ENCODE assay signal across 9 mouse cellular contexts in genomic region chr13:96175591-96176212, GRCm38 (mm10). TPM values are rescaled to one million over a fixed set of nuclear protein-coding genes. Genes with fewer than 3 reads are reported as not detected.
DNase-seq lines count a peak whose midpoint lies in the region; ATAC-seq and TF ChIP-seq lines count a peak whose summit lies in the region.
"Had no signal": no experiment of that assay in that cellular context is flagged by ENCODE, and none has a peak within 500 bp of the region (broad histone marks: within the 10 kb centered on the region; RNA-seq: fewer than 3 reads in every experiment).

No protein-coding gene starts in this region.

- ATAC-seq in forebrain, embryonic 12.5 days (ENCODE audit: low FRiP score) = peak; percentile 67; the same call in 1 of the 2 replicates
- no peak for ATAC-seq in forebrain, embryonic 11.5 days (replicated peaks; ENCODE audit: low FRiP score)

- H3K9ac ChIP-seq in forebrain, embryonic 12.5 days = no peak overlapping the region
- no peak overlapping the region for H3K9ac ChIP-seq in forebrain, embryonic 11.5 days (ENCODE audit: low read length)
- H3K9ac ChIP-seq: lung, embryonic 15.5 days had no signal

- H3K27me3 ChIP-seq in forebrain, embryonic 12.5 days = no peaks in the 10 kb centered on the region
- no peaks in the 10 kb centered on the region for H3K27me3 ChIP-seq in forebrain, embryonic 11.5 days (ENCODE audit: control insufficient read depth, insufficient read depth, low read length)
- no peaks in the 10 kb centered on the region for H3K27me3 ChIP-seq in cerebellum, adult 2 months (ENCODE audit: control insufficient read depth, insufficient read depth, low read length)
- H3K27me3 ChIP-seq: lung, embryonic 15.5 days had no signal

- TF ChIP-seq POLR2A in cerebellum, adult 2 months (IDR thresholded peaks at IDR 0.05; ENCODE audit: borderline replicate concordance, insufficient read depth, low read length) = no peak

- H3K36me3 ChIP-seq in forebrain, embryonic 12.5 days (replicated peaks) = no peaks in the 10 kb centered on the region
- H3K36me3 ChIP-seq in forebrain, embryonic 11.5 days (ENCODE audit: control insufficient read depth, insufficient read depth, low read length) = no peaks in the 10 kb centered on the region
- H3K36me3 ChIP-seq: lung, embryonic 15.5 days had no signal

- H3K4me2 ChIP-seq in forebrain, embryonic 12.5 days = no peak overlapping the region
- H3K4me2 ChIP-seq in forebrain, embryonic 11.5 days (ENCODE audit: low read depth, low read length, severe bottlenecking) = no peak overlapping the region
- H3K4me2 ChIP-seq: lung, embryonic 15.5 days had no signal

- 62% methylated on average over 8 of the region's 8 CpGs for whole genome bisulfite sequencing in forebrain, embryonic 12.5 days
- 85% methylated on average over 8 of the region's 8 CpGs for WGBS in forebrain, embryonic 11.5 days
- WGBS in cerebellum, adult 2 months = 4% methylated on average over 8 of the region's 8 CpGs

- H3K9me3 ChIP-seq in forebrain, embryonic 12.5 days = no peaks in the 10 kb centered on the region
- no peaks in the 10 kb centered on the region for H3K9me3 ChIP-seq in forebrain, embryonic 11.5 days (ENCODE audit: control insufficient read depth, low read length)
- H3K9me3 ChIP-seq: lung, embryonic 15.5 days had no signal

- H3K27ac ChIP-seq in forebrain, embryonic 12.5 days = no peak overlapping the region
- no peak overlapping the region for H3K27ac ChIP-seq in forebrain, embryonic 11.5 days (ENCODE audit: low read depth, low read length)
- no peak overlapping the region for H3K27ac ChIP-seq in cerebellum, adult 2 months (ENCODE audit: insufficient read depth, low read length)
- H3K27ac ChIP-seq: lung, embryonic 15.5 days had no signal

- H3K4me1 ChIP-seq in forebrain, embryonic 12.5 days = no peaks in the 10 kb centered on the region
- no peaks in the 10 kb centered on the region for H3K4me1 ChIP-seq in forebrain, embryonic 11.5 days (replicated peaks; ENCODE audit: control insufficient read depth, insufficient read depth, low read length)
- H3K4me1 ChIP-seq in cerebellum, adult 2 months (ENCODE audit: control insufficient read depth, insufficient read depth, low read length) = peaks cover 6% of the 10 kb centered on the region; the same call in 1 of the 2 replicates
- H3K4me1 ChIP-seq: lung, embryonic 15.5 days had no signal

- no peak for TF ChIP-seq CTCF in cerebellum, adult 2 months (IDR thresholded peaks at IDR 0.05; ENCODE audit: borderline replicate concordance, insufficient read depth, low read depth, low read length)

- intact Hi-C loops in gastrocnemius, postnatal 36 days (cut with DNase I) = no loop called here

- H3K4me3 ChIP-seq in forebrain, embryonic 12.5 days (replicated peaks) = no peak overlapping the region
- H3K4me3 ChIP-seq in forebrain, embryonic 11.5 days (ENCODE audit: low read depth, low read length) = no peak overlapping the region
- peak overlapping the region; percentile 16 for H3K4me3 ChIP-seq in cerebellum, adult 2 months (replicated peaks; ENCODE audit: insufficient read depth, low read depth, low read length)
- H3K4me3 ChIP-seq: lung, embryonic 15.5 days had no signal

- no peak for DNase-seq in forebrain, embryonic 11.5 days (ENCODE audit: low spot score)
- peak; percentile 92 to 97 for DNase-seq in cerebellum, adult 2 months
- DNase-seq in gastrocnemius, postnatal 36 days = peak; percentile 17 to 20
- peak; percentile 47 for DNase-seq in layer of hippocampus, adult 9-10 months (ENCODE audit: low spot score)
- peak; percentile 77 to 81 for DNase-seq in right cerebral cortex, postnatal 10 days (ENCODE audit: low spot score in 2 of 2)
- no peak for DNase-seq in spleen, adult 18-20 months
- DNase-seq in adrenal gland, postnatal 4 days (ENCODE audit: low spot score in 2 of 2) = no peak

RNA-seq across cellular contexts. Expression of gene Sv2c, which starts 43.3 kb away (rescaled TPM):
- 0.86 and 1.4 TPM in 2 replicates for polyA plus RNA-seq in forebrain, embryonic 12.5 days (2016; fragmentation: Nextera tagmentation; extraction: Ambion mirVana)
- 0.86 and 1.2 TPM in 2 replicates for polyA plus RNA-seq in forebrain, embryonic 11.5 days (2014; fragmentation: Nextera tagmentation; extraction: Ambion mirVana)
- polyA plus RNA-seq in cerebellum, adult 2 months (2012; rRNA removed) = 44.9 and 47.3 TPM in 2 replicates
- total RNA-seq in gastrocnemius, postnatal 36 days (2021) = under 1 TPM; 0.18 to 0.32 TPM
- total RNA-seq in adrenal gland, postnatal 4 days (2021) = 10 to 100 TPM in 1 of 2 experiments, 1 to 10 TPM in 1; 9.0 to 16.2 TPM

Comparison
In these comparisons a context has a peak if more than half of its experiments do, and no peak if none do; other contexts are left out.
1. DNase-seq: peak in cerebellum, adult 2 months (2 of 2), gastrocnemius, postnatal 36 days (2 of 2), layer of hippocampus, adult 9-10 months (single experiment) and right cerebral cortex, postnatal 10 days (2 of 2); none in forebrain, embryonic 11.5 days (single experiment), spleen, adult 18-20 months (0 of 2) and adrenal gland, postnatal 4 days (0 of 2).
2. RNA of gene Sv2c, which starts 43.3 kb away (polyA plus RNA-seq): 44.9 to 47.3 TPM in cerebellum, adult 2 months; 0.86 to 1.4 TPM in forebrain, embryonic 12.5 days and 0.86 to 1.2 TPM in forebrain, embryonic 11.5 days; every median in the first group is over 10 times any median in the second.